Mouse (Mus musculus) adrenal gland, adult (tissue): ENCODE results near the gene Olfr713.

Experiments used
- DNase-seq, 2 experiments: peaks; one replicate each; pipeline ENCODE4 v3.0.0; 2022 to 2023; ENCODE audit warnings: low spot score in 1 of 2; ENCODE audit not compliant: inconsistent age in 2 of 2

Gene Olfr713

DNA sequence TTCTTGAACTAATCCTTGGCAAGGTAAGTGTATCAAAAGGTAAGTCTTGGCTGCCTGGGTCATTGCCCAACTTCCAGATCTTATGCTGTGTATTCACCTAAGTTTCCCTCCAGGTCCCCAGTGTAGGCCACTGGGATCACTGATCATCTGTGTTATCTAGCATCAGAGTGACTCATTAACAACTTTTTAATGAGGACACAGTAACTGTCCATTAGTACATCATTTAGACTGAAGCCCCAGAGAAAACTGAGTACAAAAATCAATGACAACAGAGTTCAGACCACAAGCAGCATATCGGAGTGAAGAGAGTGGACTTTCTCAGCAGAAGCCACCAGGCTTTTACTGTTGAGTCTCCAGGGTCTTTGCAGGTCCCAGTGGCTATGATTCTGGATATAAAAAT lies at the start of gene Olfr713:
Gene Olfr713 (plus strand): TSS at position 301 of the 400 bp plus-strand sequence.
- no peak for DNase-seq

DNA sequence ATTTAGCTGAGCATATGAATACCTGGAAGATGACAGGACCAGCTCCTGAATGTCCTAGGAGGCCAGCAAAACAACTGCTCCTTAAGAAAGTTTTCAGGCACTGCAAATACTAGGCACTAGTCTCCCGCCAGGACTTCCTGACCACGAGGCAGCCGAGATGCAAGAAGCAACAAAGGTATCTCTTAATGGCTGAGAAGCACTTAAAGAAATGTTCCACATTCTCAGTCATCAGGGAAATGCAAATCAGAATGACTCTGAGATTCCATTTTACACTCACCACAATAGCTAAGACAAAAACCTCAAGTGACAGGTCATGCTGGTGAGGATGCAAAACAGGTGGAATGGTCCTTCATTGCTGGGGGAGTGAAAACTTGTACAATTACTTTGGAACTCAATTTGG lies 45.7 kb upstream of the Olfr713 start:
- no peak for DNase-seq

DNA sequence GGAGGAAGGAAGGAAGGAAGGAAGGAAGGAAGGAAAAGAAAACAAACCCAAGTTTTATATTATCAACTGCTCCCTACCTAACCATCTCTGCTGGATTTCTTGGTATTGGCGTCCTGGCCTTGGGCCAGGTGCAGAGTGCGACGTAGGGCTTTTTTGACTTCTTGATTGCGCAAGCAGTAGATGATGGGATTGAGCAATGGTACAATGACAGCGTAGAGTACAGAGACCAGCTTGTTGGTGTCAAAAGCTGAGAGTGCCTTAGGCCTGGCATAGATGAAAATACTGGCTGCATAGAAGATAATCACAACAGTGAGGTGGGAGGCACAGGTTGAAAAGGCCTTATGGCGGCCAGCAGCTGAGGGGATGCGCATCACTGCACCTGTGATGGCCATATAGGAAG lies 30.2 kb upstream of the Olfr713 start:
- peak in 1 of 2 experiments; percentile 18 for DNase-seq

DNA sequence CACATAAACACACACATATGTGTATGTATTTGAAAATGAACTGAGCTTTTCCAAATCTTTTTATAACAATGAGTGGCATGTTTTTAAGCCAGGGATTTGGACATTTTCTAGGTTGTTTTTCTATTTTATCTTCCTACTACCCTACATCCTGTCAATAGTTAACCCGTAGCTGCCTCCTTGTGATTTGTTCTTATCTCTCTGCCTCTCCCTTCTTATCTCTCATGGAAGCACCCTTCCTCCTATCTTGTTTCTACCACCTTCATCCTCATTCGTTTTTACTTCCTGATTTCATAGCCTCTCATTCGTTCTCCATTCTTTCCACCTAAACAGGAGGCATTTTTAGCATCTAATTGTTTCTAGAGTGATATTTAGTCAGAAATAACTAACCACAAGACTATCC lies 26.8 kb upstream of the Olfr713 start:
- DNase-seq = no peak

DNA sequence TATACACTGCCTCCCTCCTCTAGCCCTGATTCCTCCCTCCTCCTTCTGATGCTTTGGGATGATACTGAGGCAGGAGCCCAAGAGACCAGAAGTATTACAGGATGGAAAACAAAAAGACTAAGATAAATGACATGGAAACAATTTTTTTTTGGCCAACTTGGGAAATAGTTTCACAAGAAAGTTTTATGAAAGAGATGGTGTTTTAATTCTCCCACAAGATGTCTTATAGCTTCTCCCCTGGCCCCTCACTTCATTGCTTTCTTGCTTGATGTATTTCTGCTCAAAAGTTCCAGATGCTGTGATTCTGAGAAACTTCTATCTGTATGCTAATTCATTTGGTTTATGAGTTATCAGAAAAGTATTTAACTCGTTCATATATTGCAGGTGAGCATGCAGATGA lies 25.0 kb upstream of the Olfr713 start, which contains the start of gene Olfr2:
Gene Olfr2 (minus strand): TSS at position 101 of the 400 bp plus-strand sequence.
- no peak for DNase-seq

DNA sequence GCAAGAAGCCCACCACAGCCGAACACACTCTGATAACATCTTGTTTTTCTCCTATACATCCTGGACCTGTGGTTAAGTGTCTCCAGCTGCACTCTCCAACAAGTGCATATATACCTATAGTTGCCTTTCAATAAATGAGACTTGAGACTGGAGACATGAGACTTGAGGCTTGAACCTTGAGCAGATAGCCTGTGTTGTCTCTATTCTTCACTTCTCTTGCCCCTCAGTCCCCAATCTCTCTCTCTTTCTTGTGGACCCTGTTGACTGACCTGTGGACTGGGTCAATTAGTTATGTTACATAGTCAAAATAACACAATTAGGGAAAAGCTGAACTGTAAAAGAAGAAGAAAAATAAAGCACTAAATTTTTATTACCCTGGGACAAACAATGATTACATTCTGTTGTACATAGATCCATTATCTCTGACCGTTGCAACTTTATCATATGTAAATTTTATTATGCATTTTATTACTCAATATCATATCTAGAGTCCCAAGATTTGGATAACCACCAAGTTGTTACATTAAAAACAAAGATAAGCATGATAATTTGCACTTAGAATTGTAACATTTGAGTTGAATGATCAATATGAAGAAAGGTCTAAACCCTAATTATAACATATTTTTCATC lies 9.1 kb downstream of the Olfr713 start:
- no peak for DNase-seq

DNA sequence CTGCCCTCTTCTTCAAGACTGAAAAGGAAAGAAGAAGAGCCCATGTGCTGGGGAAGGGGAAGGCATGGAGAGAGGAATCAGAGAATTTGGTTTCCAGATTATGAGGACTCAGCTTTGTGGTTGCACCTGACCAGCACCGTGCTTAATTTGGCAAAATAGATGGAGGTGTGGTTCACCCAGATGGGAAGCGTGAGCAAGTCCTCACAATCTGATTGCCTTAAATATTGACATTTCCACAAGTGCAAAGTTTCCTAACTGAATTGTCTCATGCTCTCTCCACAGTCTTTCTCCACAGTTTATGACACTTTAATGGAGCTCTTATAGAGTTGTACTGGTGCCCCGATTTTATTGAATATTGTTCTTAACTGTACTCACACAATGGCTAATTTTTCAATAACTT lies 12.2 kb downstream of the Olfr713 start:
- no peak for DNase-seq

DNA sequence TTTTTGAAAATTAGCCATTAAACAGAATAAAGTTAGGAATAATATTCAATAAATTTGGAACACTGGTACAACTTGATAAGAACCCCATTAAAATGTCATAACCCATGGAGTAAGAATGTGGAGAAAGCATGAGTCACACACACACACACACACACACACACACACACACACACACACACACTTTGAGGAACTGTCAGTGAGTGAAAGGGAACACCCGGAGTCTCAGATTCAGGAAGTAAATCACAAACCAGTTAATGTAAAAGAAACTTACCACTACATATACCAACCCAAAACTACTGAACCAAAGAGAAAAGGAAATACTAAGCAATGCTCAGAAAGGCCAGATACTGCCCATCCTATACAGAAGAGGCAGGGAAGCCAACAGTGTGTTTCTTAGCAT lies 13.4 kb downstream of the Olfr713 start:
- DNase-seq = no peak

DNA sequence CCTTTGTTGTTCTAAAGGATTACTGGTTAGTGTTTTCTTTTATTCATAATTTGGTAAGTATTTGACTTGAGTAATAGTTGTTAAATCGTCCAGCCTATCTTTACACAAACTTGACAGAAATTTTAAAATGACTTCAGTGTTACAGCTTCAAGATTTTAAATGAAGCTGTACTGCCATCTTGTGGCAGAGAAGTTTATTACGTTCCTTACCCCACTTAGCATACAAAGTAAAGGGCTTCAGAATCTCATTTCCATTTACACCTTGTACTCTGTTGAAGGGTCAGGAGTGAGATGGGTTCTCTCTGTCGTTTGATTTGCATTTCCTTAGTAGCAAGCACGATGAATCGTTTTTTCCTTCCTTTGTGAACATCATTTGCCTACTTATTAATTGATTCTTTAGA lies 14.9 kb downstream of the Olfr713 start:
- DNase-seq = peak in 1 of 2 experiments; percentile 64

DNA sequence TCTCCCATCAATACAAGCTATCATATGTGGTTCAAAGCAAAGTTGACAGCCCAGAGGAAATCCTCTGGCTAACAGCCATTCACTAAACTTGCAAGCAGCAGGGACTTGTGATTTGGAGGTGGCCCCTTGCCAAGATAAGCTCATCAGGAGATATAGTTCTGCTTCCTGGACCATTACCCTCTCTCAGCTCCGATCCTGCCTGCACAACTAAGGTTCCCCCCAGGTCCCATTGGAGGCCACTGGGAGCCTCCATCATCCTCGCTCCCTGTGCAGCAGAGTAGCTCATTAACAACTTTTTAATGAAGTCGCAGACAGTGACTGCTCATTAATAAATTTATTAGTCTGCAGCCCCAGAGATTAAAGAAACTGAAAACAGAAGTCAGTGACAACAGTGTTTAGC lies 16.6 kb downstream of the Olfr713 start:
- DNase-seq = no peak

DNA sequence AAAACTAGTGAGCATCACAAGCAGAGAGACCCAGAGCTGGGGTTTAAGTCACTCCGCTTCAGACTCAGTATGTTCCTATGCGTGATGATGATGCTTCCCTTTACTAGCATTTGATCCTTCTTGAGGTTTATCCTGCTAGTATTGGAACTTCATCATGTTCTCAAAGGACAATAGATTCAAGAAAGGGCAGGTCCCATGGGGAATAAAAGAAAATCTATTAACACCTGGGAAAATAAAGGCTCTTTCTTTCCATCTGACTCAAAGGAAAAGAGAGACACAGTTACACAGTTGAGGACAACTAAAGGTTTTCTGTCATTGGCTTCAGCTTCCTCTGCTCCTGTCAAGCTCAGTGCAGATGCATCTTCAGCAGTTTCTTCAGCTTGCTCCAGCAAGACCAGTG lies 39.7 kb downstream of the Olfr713 start, which contains the start of gene Olfr714:
Gene Olfr714 (plus strand): TSS at position 301 of the 400 bp plus-strand sequence.
- DNase-seq = no peak
